Mouse (Mus musculus) heart, embryonic 11.5 days (tissue): ENCODE results near the gene Mbtd1. TPM values are rescaled to one million over a fixed set of nuclear protein-coding genes. Genes with fewer than 3 reads are reported as not detected.
"Not testable (repeated sequence)": the region's sequence is repeated elsewhere in the genome, so short reads cannot be mapped to it uniquely, and the experiment has no call there.

Experiments used
- ATAC-seq: fragments of 200-750 bp; cut with Nextera tagmentation; replicated peaks from 2 replicates; pipeline ENCODE4 v1.8.0; 2017; ENCODE audit warnings: moderate library complexity; ENCODE audit not compliant: insufficient number of reproducible peaks, low FRiP score, low TSS enrichment
- H3K27ac ChIP-seq: fragments of 300-500 bp; sonication (generic); 2 replicates; pipeline ENCODE4 v1.5.1; 2014; ENCODE audit warnings: mild to moderate bottlenecking, low read depth, low read length
- H3K27me3 ChIP-seq: fragments of 300-500 bp; sonication (generic); 2 replicates; pipeline ENCODE4 v1.6.1; 2014; ENCODE audit warnings: mild to moderate bottlenecking, low read length, mixed read lengths; ENCODE audit not compliant: control insufficient read depth, insufficient read depth
- H3K36me3 ChIP-seq: fragments of 300-500 bp; sonication (generic); 2 replicates; pipeline ENCODE4 v1.6.1; 2014; ENCODE audit warnings: mild to moderate bottlenecking, low read length, moderate library complexity, mixed read lengths; ENCODE audit not compliant: control insufficient read depth, insufficient read depth
- H3K4me1 ChIP-seq: fragments of 300-500 bp; sonication (generic); 2 replicates; pipeline ENCODE4 v1.6.1; 2014; ENCODE audit warnings: low read length; ENCODE audit not compliant: control insufficient read depth, insufficient read depth
- H3K4me2 ChIP-seq: fragments of 300-500 bp; sonication (generic); 2 replicates; pipeline ENCODE4 v1.6.1; 2014; ENCODE audit warnings: mild to moderate bottlenecking, moderate library complexity
- H3K4me3 ChIP-seq: fragments of 300-500 bp; sonication (generic); 2 replicates; pipeline ENCODE4 v1.5.1; 2014; ENCODE audit warnings: low read depth, low read length
- H3K9ac ChIP-seq: fragments of 300-500 bp; sonication (generic); 2 replicates; pipeline ENCODE4 v1.6.1; 2014; ENCODE audit warnings: mild to moderate bottlenecking, low read depth, low read length, moderate library complexity
- H3K9me3 ChIP-seq: fragments of 300-500 bp; sonication (generic); replicated peaks from 2 replicates; pipeline ENCODE4 v1.6.1; 2016; ENCODE audit warnings: low read length; ENCODE audit not compliant: control insufficient read depth
- WGBS: fragments of 180-500 bp; shearing (Covaris S2); extraction: QIAGEN DNeasy Blood & Tissue Kit; methylation state at CpG from one replicate; pipeline ENCODE4 v1.1.7; 2014; ENCODE audit not compliant: insufficient replicate concordance; 5-methylcytosine and 5-hydroxymethylcytosine counted together
- polyA plus RNA-seq: library from polyadenylated mRNA; unstranded; fragments of >200 nt; fragmentation: Nextera tagmentation; extraction: Ambion mirVana; gene quantifications from 2 replicates; pipeline ENCODE4 v1.2.1, GENCODE M21; 2014

Mbtd1 gene
- polyA plus RNA-seq, 1 experiment from 2014 or later = 19.7 TPM

DNA sequence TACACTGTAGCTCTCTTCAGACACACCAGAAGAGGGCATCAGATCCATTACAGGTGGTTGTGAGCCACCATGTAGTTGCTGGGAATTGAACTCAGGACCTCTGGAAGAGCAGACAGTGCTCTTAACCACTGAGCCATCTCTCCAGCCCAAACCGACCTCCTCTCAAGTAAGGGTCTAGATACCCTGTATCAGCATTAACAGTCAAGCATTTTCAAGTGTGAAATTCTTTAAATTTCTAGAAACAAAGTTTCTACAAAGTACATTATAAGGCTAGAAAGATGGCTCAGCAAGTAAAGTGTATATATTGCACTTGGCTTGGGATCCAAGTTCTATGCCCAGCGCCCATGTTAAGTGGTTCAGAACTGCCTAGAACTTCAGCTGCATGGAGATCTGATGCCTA, 29.4 kb downstream of the Mbtd1 start:
- peaks cover 25% of the 10 kb centered on the region for H3K36me3 ChIP-seq
- not testable (repeated sequence) for H3K4me2 ChIP-seq, H3K4me3 ChIP-seq, H3K9ac ChIP-seq, H3K4me1 ChIP-seq, H3K9me3 ChIP-seq, H3K27me3 ChIP-seq, ATAC-seq, H3K27ac ChIP-seq
- WGBS = 94% methylated on average over 2 of the region's 2 CpGs

DNA sequence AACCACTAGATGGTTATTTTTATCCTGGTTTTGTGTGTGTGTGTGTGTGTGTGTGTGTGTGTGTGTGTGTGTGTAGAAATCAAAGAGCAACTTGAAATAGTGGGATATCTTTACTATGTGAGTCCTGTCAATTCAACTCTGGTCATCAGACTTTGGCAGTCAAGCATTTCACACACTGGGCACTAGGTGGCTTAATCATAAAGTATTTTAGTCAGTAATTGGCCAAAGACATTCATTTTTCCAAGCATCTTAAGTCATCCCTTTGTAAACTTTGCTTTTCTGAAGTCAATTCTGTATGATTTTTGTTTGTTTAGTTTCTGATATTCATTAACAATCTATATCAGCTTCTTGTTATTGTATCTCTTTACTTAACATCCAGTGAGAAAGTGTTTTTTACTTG, 43.5 kb downstream of the Mbtd1 start:
- H3K4me3 ChIP-seq = no peak overlapping the region
- no peak overlapping the region for H3K9ac ChIP-seq
- no peaks in the 10 kb centered on the region for H3K9me3 ChIP-seq
- no peak for ATAC-seq
- H3K36me3 ChIP-seq = peaks cover 21% of the 10 kb centered on the region
- no peak overlapping the region for H3K27ac ChIP-seq
- H3K4me1 ChIP-seq = no peaks in the 10 kb centered on the region
- H3K27me3 ChIP-seq = no peaks in the 10 kb centered on the region
- no peak overlapping the region for H3K4me2 ChIP-seq

DNA sequence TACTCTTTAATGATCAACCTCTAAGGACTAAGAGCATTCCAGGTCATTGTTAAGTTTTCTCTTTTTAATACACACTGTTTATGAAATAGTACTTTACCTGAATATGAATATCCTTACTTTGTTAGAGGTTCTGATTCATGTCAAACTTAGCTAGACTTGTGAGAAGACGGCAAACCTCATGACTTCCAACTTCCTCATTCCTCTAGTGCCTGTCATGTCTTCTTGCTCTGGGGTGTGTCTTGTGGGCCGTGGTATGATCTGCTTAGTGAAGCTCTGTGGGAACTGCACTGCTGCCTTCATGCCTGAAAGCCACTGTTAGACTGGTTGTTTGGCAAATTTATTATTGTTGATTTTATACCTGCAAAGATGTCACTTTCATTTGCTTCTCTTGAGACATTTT, 55.3 kb downstream of the Mbtd1 start:
- H3K4me1 ChIP-seq = no peaks in the 10 kb centered on the region
- no peak overlapping the region for H3K9ac ChIP-seq
- H3K9me3 ChIP-seq = no peaks in the 10 kb centered on the region
- H3K36me3 ChIP-seq = peaks cover 1% of the 10 kb centered on the region; the same call in 1 of the 2 replicates
- H3K27ac ChIP-seq = no peak overlapping the region
- no peak overlapping the region for H3K4me2 ChIP-seq
- H3K4me3 ChIP-seq = no peak overlapping the region
- no peaks in the 10 kb centered on the region for H3K27me3 ChIP-seq
- no peak for ATAC-seq
- 65% methylated on average over 2 of the region's 2 CpGs for WGBS

DNA sequence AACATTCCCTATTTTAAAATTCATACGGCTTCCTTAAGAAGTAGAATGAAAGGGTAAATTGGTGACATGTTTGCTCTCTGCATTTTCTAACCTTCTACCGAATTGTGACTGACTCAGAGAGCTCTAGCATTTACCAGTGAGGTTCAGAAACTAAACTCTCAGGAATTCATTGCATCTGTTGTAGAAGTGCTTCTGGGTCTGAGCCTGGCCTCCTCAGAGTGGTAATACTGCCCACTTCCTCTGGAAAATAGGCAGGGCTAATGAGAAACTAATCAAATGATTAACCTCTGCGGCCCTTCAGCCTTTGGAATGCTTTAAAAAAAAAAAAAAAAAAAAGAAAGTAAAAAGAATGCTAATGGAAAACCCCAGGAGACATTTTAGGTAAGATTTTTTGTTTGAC, 59.3 kb downstream of the Mbtd1 start:
- H3K27me3 ChIP-seq = no peaks in the 10 kb centered on the region
- H3K4me2 ChIP-seq = no peak overlapping the region
- peaks cover 5% of the 10 kb centered on the region for H3K36me3 ChIP-seq
- H3K9me3 ChIP-seq = no peaks in the 10 kb centered on the region
- H3K9ac ChIP-seq = no peak overlapping the region
- ATAC-seq = no peak
- H3K27ac ChIP-seq = no peak overlapping the region
- H3K4me1 ChIP-seq = no peaks in the 10 kb centered on the region
- H3K4me3 ChIP-seq = no peak overlapping the region
- 83% methylated on average over 3 of the region's 3 CpGs for WGBS

DNA sequence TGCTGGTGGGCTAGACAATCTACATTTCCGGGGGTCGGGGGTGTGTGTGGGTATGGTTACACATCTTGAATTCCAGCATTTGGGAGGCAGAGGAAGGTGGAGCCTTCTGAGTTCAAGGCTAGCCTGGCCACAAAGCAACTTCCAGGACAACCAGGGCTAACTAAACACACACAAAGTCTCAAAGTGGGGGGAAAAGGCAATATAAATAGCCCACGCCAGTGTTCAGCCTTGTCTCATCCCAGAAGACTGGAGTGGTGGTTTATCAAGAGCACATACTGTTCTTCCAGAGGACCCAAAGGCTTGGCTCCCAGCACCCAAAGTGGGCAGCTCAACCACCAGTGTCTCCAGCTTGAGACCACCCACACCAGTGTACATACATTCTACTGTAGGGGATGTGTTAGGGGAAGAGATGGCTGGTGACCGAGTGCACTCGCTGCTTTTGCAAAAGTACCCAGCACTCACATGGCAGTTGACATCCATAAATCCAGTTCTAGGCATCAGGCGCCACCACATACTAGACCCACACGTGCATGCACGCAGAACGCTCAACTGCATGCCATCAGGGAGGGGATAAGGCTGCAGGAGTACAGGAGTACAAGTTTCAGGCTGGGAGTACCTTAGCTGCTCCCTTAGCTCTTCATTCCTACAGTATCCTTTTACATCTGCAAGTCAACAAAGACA, 63.4 kb downstream of the Mbtd1 start:
- H3K27me3 ChIP-seq = no peaks in the 10 kb centered on the region
- no peak overlapping the region for H3K4me2 ChIP-seq
- H3K36me3 ChIP-seq = peaks cover 20% of the 10 kb centered on the region
- no peak overlapping the region for H3K4me3 ChIP-seq
- H3K4me1 ChIP-seq = peaks cover 4% of the 10 kb centered on the region; the same call in 1 of the 2 replicates
- no peak for ATAC-seq
- H3K9ac ChIP-seq = no peak overlapping the region
- H3K27ac ChIP-seq = no peak overlapping the region
- WGBS = 83% methylated on average over 9 of the region's 9 CpGs
- no peaks in the 10 kb centered on the region for H3K9me3 ChIP-seq

DNA sequence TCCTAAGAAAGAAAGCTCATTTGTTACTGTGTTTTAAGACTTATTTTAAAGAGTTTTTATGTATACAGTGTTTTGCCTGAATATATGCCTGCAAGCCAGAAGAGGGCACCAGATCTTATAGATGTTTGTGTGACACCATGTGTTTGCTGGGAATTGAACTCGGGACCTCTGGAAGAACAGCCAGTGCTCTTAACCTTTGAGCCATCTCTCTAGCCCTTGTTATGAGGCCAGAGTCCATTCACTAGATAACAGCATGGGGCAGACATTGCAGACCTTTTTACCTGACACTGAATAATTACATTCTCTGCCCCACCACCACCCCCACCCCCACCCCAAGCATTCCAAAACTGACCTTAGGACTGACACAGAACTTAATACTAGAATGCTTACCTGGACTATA, 64.4 kb downstream of the Mbtd1 start:
- Histone ChIP-seq H3K9ac (no peak overlapping the region), H3K4me2 (no peak overlapping the region), H3K27ac (no peak overlapping the region), H3K36me3 (peaks cover 20% of the 10 kb centered on the region), H3K27me3 (no peaks in the 10 kb centered on the region), H3K4me1 (peaks cover 6% of the 10 kb centered on the region; the same call in 1 of the 2 replicates), H3K9me3 (no peaks in the 10 kb centered on the region), H3K4me3 (no peak overlapping the region)
- no peak for ATAC-seq
- WGBS = 83% methylated on average over 1 of the region's 1 CpGs

DNA sequence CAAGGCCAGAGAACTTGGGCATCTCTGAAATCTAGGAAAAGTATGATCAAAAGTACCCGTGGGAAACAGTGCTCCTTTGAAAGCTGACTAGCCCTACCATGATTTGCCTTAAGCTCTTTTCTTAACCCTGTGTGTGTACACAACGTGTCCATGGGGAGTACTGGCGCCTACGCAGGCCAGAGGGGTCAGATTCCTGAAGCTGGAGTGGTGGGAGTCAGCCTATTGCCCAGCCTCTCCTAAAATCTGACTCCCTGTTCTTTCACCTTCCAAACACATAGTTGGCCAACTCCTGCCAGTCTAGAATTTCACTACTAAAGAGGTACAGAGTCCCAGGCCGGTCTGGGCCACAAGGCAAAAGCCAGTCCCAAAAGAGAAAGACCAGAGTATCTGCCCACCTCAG, 66.7 kb downstream of the Mbtd1 start:
- H3K9me3 ChIP-seq = no peaks in the 10 kb centered on the region
- no peaks in the 10 kb centered on the region for H3K27me3 ChIP-seq
- peaks cover 20% of the 10 kb centered on the region for H3K36me3 ChIP-seq
- H3K4me1 ChIP-seq = peaks cover 10% of the 10 kb centered on the region
- H3K27ac ChIP-seq = no peak overlapping the region
- H3K4me3 ChIP-seq = no peak overlapping the region
- WGBS = 72% methylated on average over 5 of the region's 5 CpGs
- ATAC-seq = no peak
- H3K9ac ChIP-seq = no peak overlapping the region
- H3K4me2 ChIP-seq = no peak overlapping the region

DNA sequence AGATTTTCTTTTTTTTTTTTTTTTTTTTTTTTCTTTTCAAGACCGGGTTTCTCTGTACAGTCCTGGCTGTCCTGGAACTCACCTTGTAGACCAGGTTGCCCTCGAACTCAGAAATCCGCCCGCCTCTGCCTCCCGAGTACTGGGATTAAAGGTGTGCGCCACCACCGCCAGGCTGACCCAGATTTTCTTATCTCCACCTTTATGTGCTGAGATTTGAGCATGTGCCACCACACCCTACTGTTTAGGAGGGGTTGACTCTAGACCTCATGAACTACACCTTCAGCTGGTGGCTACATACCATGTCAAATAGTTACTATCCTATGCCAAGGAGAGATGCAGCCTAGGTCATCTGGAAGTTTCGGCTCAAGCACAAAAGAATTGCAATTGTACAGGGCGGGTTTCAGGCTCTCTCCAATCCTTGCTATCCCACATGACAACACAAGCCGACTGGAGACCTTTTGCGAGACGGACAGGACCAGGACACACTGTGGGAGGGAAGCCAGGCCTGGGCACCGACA, 69.1 kb downstream of the Mbtd1 start:
- no peak for ATAC-seq
- 32% methylated on average over 13 of the region's 13 CpGs for WGBS
- Histone ChIP-seq H3K36me3 (peaks cover 18% of the 10 kb centered on the region), H3K4me1 (peaks cover 10% of the 10 kb centered on the region), H3K27me3 (no peaks in the 10 kb centered on the region), H3K9ac (peak overlapping the region; percentile 81), H3K4me3 (peak overlapping the region; percentile 59), H3K27ac (peak overlapping the region; percentile 87), H3K9me3 (no peaks in the 10 kb centered on the region), H3K4me2 (peak overlapping the region; percentile 81)
